Mouse (Mus musculus) gonadal fat pad, adult 2 months (tissue): Measurements from ENCODE around the gene 4833420G17Rik. TPM values are rescaled to one million over a fixed set of nuclear protein-coding genes. Genes with fewer than 3 reads are reported as not detected.
"Not testable (repeated sequence)": the region's sequence is repeated elsewhere in the genome, so short reads cannot be mapped to it uniquely, and the experiment has no call there.

Experiments used
- DNase-seq: peaks from one replicate; pipeline ENCODE4 v3.0.0-alpha.2; 2012; ENCODE audit warnings: low read depth
- polyA plus RNA-seq: library from polyadenylated mRNA; depleted of rRNA; stranded (reverse); fragments of >200 nt; gene quantifications from 2 replicates; pipeline ENCODE4 v1.2.3, GENCODE M21; 2012; rRNA removed

4833420G17Rik gene
- 29.2 and 29.3 TPM in 2 replicates for polyA plus RNA-seq

GRCm38 (mm10) chr13:119462596-119463560, at the start of gene 4833420G17Rik:
TSS of gene 4833420G17Rik (plus strand) at chr13:119462768.
- peak; percentile 49 for DNase-seq

- DNase-seq, result no peak
These were observed 49.5 kb upstream of the 4833420G17Rik start for GRCm38 (mm10) chr13:119413026-119413425.

GRCm38 (mm10) chr13:119418479-119418878, 44.1 kb upstream of the 4833420G17Rik start:
- no peak for DNase-seq

- no peak for DNase-seq
These were observed 32.4 kb upstream of the 4833420G17Rik start for GRCm38 (mm10) chr13:119430164-119430563.

- no peak for DNase-seq
These were observed 30.5 kb upstream of the 4833420G17Rik start for GRCm38 (mm10) chr13:119432041-119432440.

GRCm38 (mm10) chr13:119434359-119434758, 28.2 kb upstream of the 4833420G17Rik start:
- no peak for DNase-seq

GRCm38 (mm10) chr13:119442244-119442643, 20.3 kb upstream of the 4833420G17Rik start:
- DNase-seq, result no peak

- no peak for DNase-seq
These were observed 9.0 kb upstream of the 4833420G17Rik start for GRCm38 (mm10) chr13:119453563-119453962.

GRCm38 (mm10) chr13:119455082-119455481, 7.5 kb upstream of the 4833420G17Rik start:
- peak; percentile 67 for DNase-seq

GRCm38 (mm10) chr13:119456342-119456741, 6.2 kb upstream of the 4833420G17Rik start:
- peak; percentile 44 for DNase-seq

GRCm38 (mm10) chr13:119461900-119462595, 520 bp upstream of the 4833420G17Rik start:
- no peak for DNase-seq

GRCm38 (mm10) chr13:119476631-119477030, 14.1 kb downstream of the 4833420G17Rik start:
- no peak for DNase-seq

- DNase-seq, result no peak
These were observed 15.2 kb downstream of the 4833420G17Rik start for GRCm38 (mm10) chr13:119477789-119478188.

- DNase-seq, result no peak
These were observed 24.8 kb downstream of the 4833420G17Rik start for GRCm38 (mm10) chr13:119487354-119487753.

- no peak for DNase-seq
These were observed 25.5 kb downstream of the 4833420G17Rik start, which contains the start of the genes Tmem267 and 3110070M22Rik for GRCm38 (mm10) chr13:119487880-119488580. TSS of gene Tmem267 (plus strand) at chr13:119488039. TSS of gene 3110070M22Rik (minus strand) at chr13:119488383.

- not testable (repeated sequence) for DNase-seq
These were observed 29.5 kb downstream of the 4833420G17Rik start for GRCm38 (mm10) chr13:119492083-119492482.

- not testable (repeated sequence) for DNase-seq
These were observed 32.4 kb downstream of the 4833420G17Rik start for GRCm38 (mm10) chr13:119494938-119495337.
